Mouse (Mus musculus) hematopoietic stem cell, adult 5-6 weeks (primary cell): Measurements from ENCODE around the gene Lhfp. TPM values are rescaled to one million over a fixed set of nuclear protein-coding genes. Genes with fewer than 3 reads are reported as not detected.
"Not testable (repeated sequence)": the region's sequence is repeated elsewhere in the genome, so short reads cannot be mapped to it uniquely, and the experiment has no call there.

Experiments used
- ATAC-seq, 2 experiments: fragments of 125-278 bp in 1 of 2; replicated peaks in 1 of 2; 2 replicates each; pipeline ENCODE4 v1.8.0; 2016 to 2017; ENCODE audit warnings: inconsistent platforms in 2 of 2, mild to moderate bottlenecking in 2 of 2, moderate number of reproducible peaks in 2 of 2, low read depth in 1 of 2, moderate TSS enrichment in 1 of 2; ENCODE audit not compliant: low FRiP score in 2 of 2, poor library complexity in 2 of 2, severe bottlenecking in 2 of 2, insufficient read depth in 1 of 2, low TSS enrichment in 1 of 2
- total RNA-seq: library from RNA; stranded (forward); fragments of 172-1452, 232-1000 nt; gene quantifications from 2 replicates; pipeline ENCODE4 v1.2.3, GENCODE M21; 2017

The Lhfp gene
- total RNA-seq, 1 experiment from 2014 or later = not detected

- ATAC-seq = no peak
Measured at GRCm38 (mm10) chr3:53214386-53214785, 173.1 kb downstream of the Lhfp start.

- ATAC-seq = no peak
Measured at GRCm38 (mm10) chr3:53217697-53218096, 176.4 kb downstream of the Lhfp start.

- no peak for ATAC-seq
Measured at GRCm38 (mm10) chr3:53221531-53222272, 180.4 kb downstream of the Lhfp start.

- ATAC-seq = no peak
Measured at GRCm38 (mm10) chr3:53224141-53224540, 182.8 kb downstream of the Lhfp start.

- ATAC-seq = no peak
Measured at GRCm38 (mm10) chr3:53225774-53226173, 184.4 kb downstream of the Lhfp start.

GRCm38 (mm10) chr3:53226223-53226622 is 184.9 kb downstream of the Lhfp start:
- ATAC-seq = no peak

- ATAC-seq = no peak
Measured at GRCm38 (mm10) chr3:53227866-53228265, 186.5 kb downstream of the Lhfp start.

GRCm38 (mm10) chr3:53230562-53230961 is 189.2 kb downstream of the Lhfp start:
- ATAC-seq = no peak

GRCm38 (mm10) chr3:53231112-53231511 is 189.8 kb downstream of the Lhfp start:
- no peak for ATAC-seq

- not testable (repeated sequence) for ATAC-seq
Measured at GRCm38 (mm10) chr3:53232411-53232810, 191.1 kb downstream of the Lhfp start.

GRCm38 (mm10) chr3:53234689-53235088 is 193.4 kb downstream of the Lhfp start:
- no peak for ATAC-seq

GRCm38 (mm10) chr3:53236471-53236870 is 195.1 kb downstream of the Lhfp start:
- no peak for ATAC-seq

- ATAC-seq = no peak
Measured at GRCm38 (mm10) chr3:53240150-53240549, 198.8 kb downstream of the Lhfp start.

- ATAC-seq = no peak
Measured at GRCm38 (mm10) chr3:53245571-53246208, 204.4 kb downstream of the Lhfp start.

GRCm38 (mm10) chr3:53247102-53247501 is 205.8 kb downstream of the Lhfp start:
- ATAC-seq = 0 out of 4 replicates have a peak, but pooled peaks of 1 of the 2 experiments have one; percentile 35

- no peak for ATAC-seq
Measured at GRCm38 (mm10) chr3:53248158-53248874, 207.0 kb downstream of the Lhfp start.

- no peak for ATAC-seq
Measured at GRCm38 (mm10) chr3:53252556-53252955, 211.2 kb downstream of the Lhfp start.

GRCm38 (mm10) chr3:53253223-53253832 is 212.0 kb downstream of the Lhfp start:
- ATAC-seq = no peak
